ENCODE assay signal across 10 mouse cellular contexts in the genomic region with DNA sequence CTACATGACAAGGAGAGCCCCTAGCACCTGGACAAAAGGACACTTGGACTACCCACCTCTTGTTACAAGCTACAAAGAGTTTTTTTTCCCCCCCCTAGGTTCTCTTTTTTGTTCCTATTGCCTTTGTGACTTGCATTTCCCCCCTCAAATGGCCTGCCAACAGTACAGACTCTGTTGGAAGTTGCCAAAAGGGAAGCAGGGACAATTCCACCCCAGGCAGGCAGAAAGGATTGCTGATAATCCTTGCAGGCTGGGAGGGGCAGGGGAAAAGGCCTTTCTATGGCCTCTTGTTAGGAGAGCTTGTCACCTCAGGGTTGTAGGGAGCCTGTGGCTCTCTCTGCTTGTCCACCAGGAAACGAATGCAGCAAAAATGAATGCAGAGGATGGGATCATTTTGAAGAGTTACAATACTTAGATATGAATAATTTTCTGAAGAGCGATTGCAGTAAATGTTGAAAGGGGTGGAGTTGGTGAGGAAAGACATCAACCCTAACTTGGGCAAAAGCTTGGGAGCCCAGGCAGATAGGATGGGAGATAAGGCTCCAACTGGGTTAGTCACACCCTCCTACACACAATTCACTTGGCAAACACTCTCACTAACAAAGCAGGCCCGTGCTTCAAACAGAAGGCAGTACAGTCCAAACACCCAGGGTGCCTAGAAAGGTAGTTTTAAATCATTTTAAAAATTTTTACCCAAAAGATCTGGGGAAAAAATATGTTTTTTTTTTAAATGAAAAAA. TPM values are rescaled to one million over a fixed set of nuclear protein-coding genes. Genes with fewer than 3 reads are reported as not detected.
DNase-seq lines count a peak whose midpoint lies in the region; ATAC-seq and TF ChIP-seq lines count a peak whose summit lies in the region.
"Had no signal": no experiment of that assay in that cellular context is flagged by ENCODE, and none has a peak within 500 bp of the region (broad histone marks: within the 10 kb centered on the region; RNA-seq: fewer than 3 reads in every experiment).

No protein-coding gene starts in this region.

- H3K4me3 ChIP-seq in kidney, adult 2 months (ENCODE audit: insufficient read depth, low read depth, low read length): no peak overlapping the region
- no peak overlapping the region for H3K4me3 ChIP-seq in heart, embryonic 10.5 days
- no peak overlapping the region for H3K4me3 ChIP-seq in lung, embryonic 15.5 days

- DNase-seq in kidney, adult 2 months: peak; percentile 50
- DNase-seq in kidney, postnatal 14 days: no peak
- DNase-seq in brain, embryonic 14.5 days (ENCODE audit: low read depth): peak; percentile 66
- no peak for DNase-seq in heart, embryonic 10.5 days (ENCODE audit: low spot score)
- no peak for DNase-seq in urinary bladder, adult 2 months (ENCODE audit: low spot score)
- no peak for DNase-seq in cerebellum, adult 8-10 months

- H3K4me2 ChIP-seq in lung, embryonic 15.5 days: no peak overlapping the region

- no peak overlapping the region for H3K9ac ChIP-seq in lung, embryonic 15.5 days
- H3K9ac ChIP-seq: liver, embryonic 14.5 days had no signal

- peak overlapping the region; percentile 69 for H3K27ac ChIP-seq in kidney, adult 2 months (ENCODE audit: insufficient read depth, low read depth, low read length)
- peak overlapping the region; percentile 62; the same call in 1 of the 2 replicates for H3K27ac ChIP-seq in heart, embryonic 10.5 days
- peak overlapping the region; percentile 48 for H3K27ac ChIP-seq in lung, embryonic 15.5 days
- H3K27ac ChIP-seq: liver, embryonic 14.5 days had no signal

- TF ChIP-seq POLR2A in kidney, adult 2 months (IDR thresholded peaks at IDR 0.05; ENCODE audit: low read depth, low read length): no peak
- TF ChIP-seq POLR2A in brain, embryonic 14.5 days (IDR thresholded peaks at IDR 0.05; ENCODE audit: borderline replicate concordance, extremely low read depth, insufficient read depth, insufficient read length, poor library complexity, severe bottlenecking): no peak

- WGBS in kidney, adult 2 months: 60% methylated on average over 3 of the region's 3 CpGs
- WGBS in heart, embryonic 10.5 days: 22% methylated on average over 3 of the region's 3 CpGs
- WGBS in lung, embryonic 15.5 days: 38% methylated on average over 3 of the region's 3 CpGs

- no peaks in the 10 kb centered on the region for H3K9me3 ChIP-seq in heart, embryonic 10.5 days
- no peaks in the 10 kb centered on the region for H3K9me3 ChIP-seq in lung, embryonic 15.5 days

- no peaks in the 10 kb centered on the region for H3K36me3 ChIP-seq in kidney, adult 2 months (ENCODE audit: control insufficient read depth, insufficient read depth, low read length)
- no peaks in the 10 kb centered on the region for H3K36me3 ChIP-seq in heart, embryonic 10.5 days
- no peaks in the 10 kb centered on the region for H3K36me3 ChIP-seq in lung, embryonic 15.5 days

- no peaks in the 10 kb centered on the region for H3K27me3 ChIP-seq in kidney, adult 2 months (replicated peaks; ENCODE audit: control insufficient read depth, insufficient read depth, low read length)
- H3K27me3 ChIP-seq in heart, embryonic 10.5 days (ENCODE audit: insufficient read depth, poor library complexity, severe bottlenecking): no peaks in the 10 kb centered on the region
- no peaks in the 10 kb centered on the region for H3K27me3 ChIP-seq in lung, embryonic 15.5 days

- no peaks in the 10 kb centered on the region for H3K4me1 ChIP-seq in kidney, adult 2 months (ENCODE audit: control insufficient read depth, insufficient read depth, low read length)
- H3K4me1 ChIP-seq in heart, embryonic 10.5 days: peaks cover 22% of the 10 kb centered on the region
- H3K4me1 ChIP-seq in lung, embryonic 15.5 days: peaks cover 24% of the 10 kb centered on the region

- ATAC-seq in lung, embryonic 15.5 days (ENCODE audit: borderline replicate concordance, extremely low read depth, low FRiP score, low TSS enrichment): no peak
- no peak for ATAC-seq in megakaryocyte-erythroid progenitor cell, adult 5-6 weeks (replicated peaks; ENCODE audit: low FRiP score, low TSS enrichment, poor library complexity, severe bottlenecking)

- TF ChIP-seq CTCF in kidney, adult 2 months (conservative IDR thresholded peaks at IDR 0.05; ENCODE audit: insufficient read depth, insufficient read length, low read depth, low read length): no peak
- no peak for TF ChIP-seq CTCF in brain, embryonic 14.5 days (IDR thresholded peaks at IDR 0.05; ENCODE audit: borderline replicate concordance, extremely low read depth, insufficient read depth, insufficient read length)

RNA-seq across cellular contexts. Expression of gene Epha4, which starts 52.8 kb away (rescaled TPM):
- polyA plus RNA-seq in kidney, adult 2 months (2012; rRNA removed): 5.1 and 5.2 TPM in 2 replicates
- polyA plus RNA-seq in brain, embryonic 14.5 days (2012; rRNA removed): 56.5 and 61.0 TPM in 2 replicates
- polyA plus RNA-seq in heart, embryonic 10.5 days (2016; fragmentation: Nextera tagmentation; extraction: Ambion mirVana): 6.1 and 11.5 TPM in 2 replicates
- polyA plus RNA-seq in lung, embryonic 15.5 days (2015; fragmentation: Nextera tagmentation; extraction: Ambion mirVana): 14.2 and 16.9 TPM in 2 replicates
- 6.0 and 7.6 TPM in 2 replicates for polyA plus RNA-seq in urinary bladder, adult 2 months (2012; rRNA removed)
- 0.25 and 1.2 TPM in 2 replicates for total RNA-seq in megakaryocyte-erythroid progenitor cell, adult 5-6 weeks (2014; fragmentation: Nextera tagmentation)
- 0.09 and 0.42 TPM in 2 replicates for total RNA-seq in megakaryocyte-erythroid progenitor cell, adult 5-6 weeks (2017)
- total RNA-seq: MEL had no signal

Comparison
In these comparisons a context has a peak if more than half of its experiments do, and no peak if none do; other contexts are left out.
1. DNase-seq: peak in kidney, adult 2 months (single experiment) and brain, embryonic 14.5 days (single experiment); none in kidney, postnatal 14 days (single experiment), heart, embryonic 10.5 days (single experiment), urinary bladder, adult 2 months (single experiment) and cerebellum, adult 8-10 months (single experiment).
2. Peak in every context shown above with its lines, with median percentiles within 50 percentile points of each other: H3K27ac ChIP-seq.